Mouse (Mus musculus) forebrain, embryonic 13.5 days (tissue): ENCODE data around the gene Kbtbd3. TPM values are rescaled to one million over a fixed set of nuclear protein-coding genes. Genes with fewer than 3 reads are reported as not detected.

Experiments
- ATAC-seq: fragments of 200-750 bp; cut with Nextera tagmentation; 2 replicates; pipeline ENCODE4 v1.8.0; 2017
- H3K27ac ChIP-seq: fragments of 300-500 bp; sonication (generic); 2 replicates; pipeline ENCODE4 v1.5.1; 2015; ENCODE audit warnings: inconsistent platforms, mild to moderate bottlenecking, moderate library complexity
- H3K27me3 ChIP-seq: fragments of 300-500 bp; sonication (generic); 2 replicates; pipeline ENCODE4 v1.6.1; 2015; ENCODE audit warnings: mild to moderate bottlenecking, inconsistent platforms
- H3K36me3 ChIP-seq: fragments of 300-500 bp; sonication (generic); 2 replicates; pipeline ENCODE4 v1.6.1; 2015; ENCODE audit warnings: mild to moderate bottlenecking, inconsistent platforms; ENCODE audit not compliant: poor library complexity, severe bottlenecking
- H3K4me1 ChIP-seq: fragments of 300-500 bp; sonication (generic); 2 replicates; pipeline ENCODE4 v1.6.1; 2015; ENCODE audit warnings: inconsistent platforms
- H3K4me2 ChIP-seq: fragments of 300-500 bp; sonication (generic); 2 replicates; pipeline ENCODE4 v1.6.1; 2015; ENCODE audit warnings: inconsistent platforms, mild to moderate bottlenecking, moderate library complexity
- H3K4me3 ChIP-seq: fragments of 300-500 bp; sonication (generic); 2 replicates; pipeline ENCODE4 v1.5.1; 2015; ENCODE audit warnings: mild to moderate bottlenecking, inconsistent platforms
- H3K9ac ChIP-seq: fragments of 300-500 bp; sonication (generic); 2 replicates; pipeline ENCODE4 v1.6.1; 2015; ENCODE audit warnings: mild to moderate bottlenecking, inconsistent platforms
- H3K9me3 ChIP-seq: fragments of 300-500 bp; sonication (generic); replicated peaks from 2 replicates; pipeline ENCODE4 v1.6.1; 2016; ENCODE audit warnings: inconsistent platforms
- WGBS: fragments of 180-500 bp; shearing (Covaris S2); methylation state at CpG from one replicate; pipeline ENCODE4 v1.1.7; 2015; 5-methylcytosine and 5-hydroxymethylcytosine counted together
- polyA plus RNA-seq: library from polyadenylated mRNA; unstranded; fragments of >200 nt; fragmentation: Nextera tagmentation; extraction: Ambion mirVana; gene quantifications from 2 replicates; pipeline ENCODE4 v1.2.1, GENCODE M21; 2015

Kbtbd3 gene
- 7.8 and 8.7 TPM in 2 replicates for polyA plus RNA-seq

- under 1% methylated on average over 52 of the region's 53 CpGs for WGBS
- ATAC-seq: peak; percentile 98
- peaks cover 24% of the 10 kb centered on the region for H3K4me1 ChIP-seq
Measured at GRCm38 (mm10) chr9:4309351-4310085, at the start of gene Kbtbd3, which contains the start of gene Aasdhppt. Kbtbd3 (plus strand) TSS chr9:4309833. Aasdhppt (minus strand) TSS chr9:4309471.

GRCm38 (mm10) chr9:4259841-4260745 lies 49.5 kb upstream of the Kbtbd3 start:
- H3K36me3 ChIP-seq: no peaks in the 10 kb centered on the region
- no peak overlapping the region for H3K4me2 ChIP-seq
- no peaks in the 10 kb centered on the region for H3K27me3 ChIP-seq
- 51% methylated on average over 65 of the region's 65 CpGs for WGBS
- no peak overlapping the region for H3K27ac ChIP-seq
- H3K4me3 ChIP-seq: peak overlapping the region; percentile 28
- H3K9ac ChIP-seq: no peak overlapping the region; the same call in 1 of the 2 replicates
- H3K4me1 ChIP-seq: no peaks in the 10 kb centered on the region
- peak; percentile 69 for ATAC-seq
- peaks cover 16% of the 10 kb centered on the region for H3K9me3 ChIP-seq

More at GRCm38 (mm10) chr9:4309351-4310085, at the start of gene Kbtbd3, which contains the start of gene Aasdhppt:
- Histone ChIP-seq H3K27ac (peak within 1 kb of the TSS; percentile 91), H3K36me3 (no peaks in the 10 kb centered on the region), H3K4me3 (peak within 1 kb of the TSS; percentile 71), H3K4me2 (peak within 1 kb of the TSS; percentile 72), H3K27me3 (no peaks in the 10 kb centered on the region), H3K9ac (peak within 1 kb of the TSS; percentile 82), H3K9me3 (no peaks in the 10 kb centered on the region)

- Histone ChIP-seq H3K4me1 (no peaks in the 10 kb centered on the region), H3K4me2 (no peak overlapping the region), H3K9me3 (peaks cover 16% of the 10 kb centered on the region), H3K36me3 (no peaks in the 10 kb centered on the region), H3K4me3 (peak overlapping the region; percentile 28), H3K27me3 (no peaks in the 10 kb centered on the region), H3K9ac (no peak overlapping the region), H3K27ac (no peak overlapping the region)
- no peak for ATAC-seq
- WGBS: 73% methylated on average over 12 of the region's 12 CpGs
Measured at GRCm38 (mm10) chr9:4260746-4261090, 48.9 kb upstream of the Kbtbd3 start.

- Histone ChIP-seq H3K27me3 (no peaks in the 10 kb centered on the region), H3K27ac (no peak overlapping the region), H3K4me2 (no peak overlapping the region), H3K4me1 (no peaks in the 10 kb centered on the region), H3K9me3 (no peaks in the 10 kb centered on the region), H3K4me3 (no peak overlapping the region), H3K9ac (no peak overlapping the region), H3K36me3 (no peaks in the 10 kb centered on the region)
- ATAC-seq: no peak
- 92% methylated on average over 3 of the region's 3 CpGs for WGBS
Measured at GRCm38 (mm10) chr9:4266881-4267280, 42.8 kb upstream of the Kbtbd3 start.

- WGBS: 9% methylated on average over 3 of the region's 3 CpGs
Measured at GRCm38 (mm10) chr9:4283850-4284249, 25.8 kb upstream of the Kbtbd3 start.

GRCm38 (mm10) chr9:4300466-4300865 lies 9.2 kb upstream of the Kbtbd3 start:
- Histone ChIP-seq H3K4me1 (no peaks in the 10 kb centered on the region), H3K4me2 (no peak overlapping the region), H3K36me3 (peaks cover 38% of the 10 kb centered on the region), H3K27ac (no peak overlapping the region), H3K9ac (no peak overlapping the region), H3K4me3 (no peak overlapping the region), H3K27me3 (no peaks in the 10 kb centered on the region), H3K9me3 (no peaks in the 10 kb centered on the region)
- WGBS: 98% methylated on average over 2 of the region's 2 CpGs
- ATAC-seq: no peak

More at GRCm38 (mm10) chr9:4283850-4284249, 25.8 kb upstream of the Kbtbd3 start:
- Histone ChIP-seq H3K9ac (no peak overlapping the region), H3K4me1 (no peaks in the 10 kb centered on the region), H3K27me3 (no peaks in the 10 kb centered on the region), H3K9me3 (no peaks in the 10 kb centered on the region), H3K4me2 (no peak overlapping the region), H3K27ac (no peak overlapping the region), H3K36me3 (peaks cover 8% of the 10 kb centered on the region; the same call in 1 of the 2 replicates), H3K4me3 (no peak overlapping the region)
- ATAC-seq: no peak

- no peak overlapping the region for H3K4me2 ChIP-seq
- ATAC-seq: no peak
- 69% methylated on average over 1 of the region's 1 CpGs for WGBS
- peaks cover 22% of the 10 kb centered on the region for H3K36me3 ChIP-seq
- H3K9ac ChIP-seq: no peak overlapping the region
- H3K27me3 ChIP-seq: no peaks in the 10 kb centered on the region
- H3K27ac ChIP-seq: no peak overlapping the region
- H3K9me3 ChIP-seq: no peaks in the 10 kb centered on the region
- no peak overlapping the region for H3K4me3 ChIP-seq
- H3K4me1 ChIP-seq: peaks cover 13% of the 10 kb centered on the region
Measured at GRCm38 (mm10) chr9:4304867-4305266, 4.8 kb upstream of the Kbtbd3 start.

- Histone ChIP-seq H3K9me3 (no peaks in the 10 kb centered on the region), H3K4me2 (peak overlapping the region; percentile 72), H3K4me1 (peaks cover 24% of the 10 kb centered on the region), H3K27me3 (no peaks in the 10 kb centered on the region), H3K27ac (peak overlapping the region; percentile 91), H3K36me3 (no peaks in the 10 kb centered on the region), H3K9ac (peak overlapping the region; percentile 77), H3K4me3 (peak overlapping the region; percentile 71)
- no peak for ATAC-seq
- WGBS: under 1% methylated on average over 36 of the region's 36 CpGs
Measured at GRCm38 (mm10) chr9:4308628-4309350, 844 bp upstream of the Kbtbd3 start.

- Histone ChIP-seq H3K9me3 (no peaks in the 10 kb centered on the region), H3K27me3 (no peaks in the 10 kb centered on the region), H3K4me3 (peak overlapping the region; percentile 71), H3K27ac (no peak overlapping the region), H3K9ac (peak overlapping the region; percentile 82), H3K4me2 (peak overlapping the region; percentile 72), H3K36me3 (no peaks in the 10 kb centered on the region), H3K4me1 (peaks cover 24% of the 10 kb centered on the region)
- WGBS: 73% methylated on average over 3 of the region's 3 CpGs
- no peak for ATAC-seq
Measured at GRCm38 (mm10) chr9:4310706-4311105, 1.1 kb downstream of the Kbtbd3 start.

GRCm38 (mm10) chr9:4311162-4311561 lies 1.5 kb downstream of the Kbtbd3 start:
- no peak overlapping the region for H3K4me2 ChIP-seq
- WGBS: 88% methylated on average over 3 of the region's 3 CpGs
- H3K27ac ChIP-seq: no peak overlapping the region
- H3K27me3 ChIP-seq: no peaks in the 10 kb centered on the region
- ATAC-seq: no peak
- peaks cover 24% of the 10 kb centered on the region for H3K4me1 ChIP-seq
- no peaks in the 10 kb centered on the region for H3K36me3 ChIP-seq
- H3K9me3 ChIP-seq: no peaks in the 10 kb centered on the region
- no peak overlapping the region for H3K9ac ChIP-seq
- H3K4me3 ChIP-seq: no peak overlapping the region

GRCm38 (mm10) chr9:4313946-4314345 lies 4.3 kb downstream of the Kbtbd3 start:
- 89% methylated on average over 4 of the region's 4 CpGs for WGBS
- H3K4me2 ChIP-seq: no peak overlapping the region

More at GRCm38 (mm10) chr9:4313946-4314345, 4.3 kb downstream of the Kbtbd3 start:
- Histone ChIP-seq H3K4me3 (no peak overlapping the region), H3K27ac (no peak overlapping the region), H3K9ac (no peak overlapping the region), H3K9me3 (no peaks in the 10 kb centered on the region), H3K4me1 (peaks cover 11% of the 10 kb centered on the region), H3K27me3 (no peaks in the 10 kb centered on the region), H3K36me3 (no peaks in the 10 kb centered on the region)
- ATAC-seq: no peak
